In genomic region chr1:150711438-150711837, GRCm38 (mm10) we compare ENCODE assay signal across 22 mouse cellular contexts.
A peak's percentile ranks its signal among the peaks of the same experiment; 100 is the strongest.
DNase-seq lines count a peak whose midpoint lies in the region; ATAC-seq and TF ChIP-seq lines count a peak whose summit lies in the region.
"Had no signal": no experiment of that assay in that cellular context is flagged by ENCODE, and none has a peak within 500 bp of the region (broad histone marks: within the 10 kb centered on the region; RNA-seq: fewer than 3 reads in every experiment).

No protein-coding gene starts in this region.

- H3K4me1 ChIP-seq in kidney, embryonic 16.5 days (ENCODE audit: insufficient read depth, low read length), result no peaks in the 10 kb centered on the region
- peaks cover 4% of the 10 kb centered on the region; the same call in 1 of the 2 replicates for H3K4me1 ChIP-seq in limb, embryonic 14.5 days (ENCODE audit: control insufficient read depth, insufficient read depth, low read length)
- H3K4me1 ChIP-seq: embryonic facial prominence, embryonic 15.5 days; hindbrain, embryonic 13.5 days; megakaryocyte, embryonic 14.5 days; neural tube, embryonic 13.5 days had no signal

- DNase-seq in heart, adult 18-20 months, result peak; percentile 9 to 24
- DNase-seq in heart, postnatal 25 days (ENCODE audit: low spot score), result no peak
- peak; percentile 18 to 43 for DNase-seq in kidney, postnatal 4 days
- DNase-seq in ovary, postnatal 10 days (ENCODE audit: low spot score), result peak; percentile 2
- DNase-seq in ovary, postnatal 36 days (ENCODE audit: low spot score), result no peak
- peak; percentile 65 for DNase-seq in limb, embryonic 14.5 days (ENCODE audit: low spot score)
- DNase-seq in cerebellum, adult 9-10 months, result no peak
- DNase-seq: adrenal gland, postnatal 14 days; cerebellum, postnatal 14 days; forebrain, postnatal 0 days; kidney, adult 9 months; layer of hippocampus, postnatal 36 days; liver; midbrain, embryonic 14.5 days; retina, postnatal 1 day had no signal

- ATAC-seq in kidney, embryonic 16.5 days (ENCODE audit: low FRiP score, low TSS enrichment), result no peak
- peak; percentile 61 for ATAC-seq in limb, embryonic 14.5 days (ENCODE audit: low FRiP score, low read depth)
- ATAC-seq: forebrain, postnatal 0 days had no signal

- no peak overlapping the region for H3K4me3 ChIP-seq in kidney, embryonic 16.5 days (ENCODE audit: low read length)
- no peak overlapping the region for H3K4me3 ChIP-seq in limb, embryonic 14.5 days (replicated peaks; ENCODE audit: low read length)
- H3K4me3 ChIP-seq: embryonic facial prominence, embryonic 15.5 days; hindbrain, embryonic 13.5 days; layer of hippocampus, adult 2 months; megakaryocyte, embryonic 14.5 days; neural tube, embryonic 13.5 days had no signal

- intact Hi-C loops in heart, postnatal 25 days (cut with DNase I), result no loop called here

- 0 out of 2 replicates have a peak, but pooled peaks cover 2% of the 10 kb centered on the region for H3K36me3 ChIP-seq in kidney, embryonic 16.5 days (ENCODE audit: insufficient read depth, low read length)
- H3K36me3 ChIP-seq in limb, embryonic 14.5 days (ENCODE audit: control insufficient read depth, insufficient read depth, low read length), result peaks cover 4% of the 10 kb centered on the region; the same call in 1 of the 2 replicates
- H3K36me3 ChIP-seq: hindbrain, embryonic 13.5 days; neural tube, embryonic 13.5 days had no signal

- 71% methylated on average over 5 of the region's 5 CpGs for WGBS in kidney, embryonic 16.5 days
- WGBS in limb, embryonic 14.5 days, result 42% methylated on average over 5 of the region's 5 CpGs

- no peak overlapping the region for H3K27ac ChIP-seq in kidney, embryonic 16.5 days (ENCODE audit: low read length)
- H3K27ac ChIP-seq in limb, embryonic 14.5 days (replicated peaks; ENCODE audit: low read depth, low read length), result no peak overlapping the region
- H3K27ac ChIP-seq: embryonic facial prominence, embryonic 15.5 days; hindbrain, embryonic 13.5 days; layer of hippocampus, adult 2 months; neural tube, embryonic 13.5 days had no signal

- H3K27me3 ChIP-seq in kidney, embryonic 16.5 days (ENCODE audit: insufficient read depth, low read length), result no peaks in the 10 kb centered on the region
- no peaks in the 10 kb centered on the region for H3K27me3 ChIP-seq in limb, embryonic 14.5 days (ENCODE audit: control insufficient read depth, insufficient read depth, low read length)
- H3K27me3 ChIP-seq: CH12.LX; embryonic facial prominence, embryonic 15.5 days; hindbrain, embryonic 13.5 days; megakaryocyte, embryonic 14.5 days; neural tube, embryonic 13.5 days had no signal

- no peak overlapping the region for H3K9ac ChIP-seq in kidney, embryonic 16.5 days (replicated peaks; ENCODE audit: low read length)
- no peak overlapping the region for H3K9ac ChIP-seq in limb, embryonic 14.5 days (ENCODE audit: low read depth, low read length, severe bottlenecking)
- H3K9ac ChIP-seq: embryonic facial prominence, embryonic 15.5 days; forebrain, postnatal 0 days; hindbrain, embryonic 13.5 days; neural tube, embryonic 13.5 days had no signal

- no peaks in the 10 kb centered on the region for H3K9me3 ChIP-seq in kidney, embryonic 16.5 days (ENCODE audit: low read length)
- no peaks in the 10 kb centered on the region for H3K9me3 ChIP-seq in limb, embryonic 14.5 days (ENCODE audit: control insufficient read depth, low read length)
- H3K9me3 ChIP-seq: embryonic facial prominence, embryonic 15.5 days; hindbrain, embryonic 13.5 days; megakaryocyte, embryonic 14.5 days; neural tube, embryonic 13.5 days had no signal

- TF ChIP-seq POLR2A in limb, embryonic 14.5 days (IDR thresholded peaks at IDR 0.05; ENCODE audit: borderline replicate concordance, extremely low read depth, insufficient read depth, insufficient read length), result no peak

- H3K4me2 ChIP-seq in kidney, embryonic 16.5 days (replicated peaks; ENCODE audit: low read depth, low read length), result no peak overlapping the region
- H3K4me2 ChIP-seq in limb, embryonic 14.5 days (replicated peaks; ENCODE audit: low read depth, low read length, severe bottlenecking), result no peak overlapping the region
- H3K4me2 ChIP-seq: embryonic facial prominence, embryonic 15.5 days; hindbrain, embryonic 13.5 days; neural tube, embryonic 13.5 days had no signal

Comparison
In these comparisons a context has a peak if more than half of its experiments do, and no peak if none do; other contexts are left out.
1. DNase-seq: peak in heart, adult 18-20 months (2 of 2), kidney, postnatal 4 days (2 of 2), ovary, postnatal 10 days (single experiment) and limb, embryonic 14.5 days (single experiment); none in heart, postnatal 25 days (single experiment), ovary, postnatal 36 days (single experiment) and cerebellum, adult 9-10 months (single experiment).